Mouse (Mus musculus) MEL (cell line): ENCODE results near the gene Armc10. TPM values are rescaled to one million over a fixed set of nuclear protein-coding genes. Genes with fewer than 3 reads are reported as not detected.

Experiments used
- DNase-seq: peaks from one replicate; pipeline ENCODE4 v3.0.0; 2011; ENCODE audit warnings: low read depth, low spot score
- H3K27ac ChIP-seq: 2 replicates; pipeline ENCODE4 v1.5.1; 2012; ENCODE audit warnings: low read depth, mild to moderate bottlenecking, control low read depth, low read length, moderate library complexity; ENCODE audit not compliant: control insufficient read depth
- H3K27me3 ChIP-seq, 2 experiments: fragments of 150-350 bp in 1 of 2; sonication (generic) in 1 of 2; 2 replicates each; pipeline ENCODE4 v1.6.1; 2012; ENCODE audit warnings: low read length in 2 of 2, mild to moderate bottlenecking in 2 of 2, improper control_type of control experiment in 1 of 2, moderate library complexity in 1 of 2; ENCODE audit not compliant: insufficient read depth in 2 of 2, control insufficient read depth in 1 of 2
- H3K36me3 ChIP-seq, 2 experiments: 2 replicates each; pipeline ENCODE4 v1.6.1; 2012 to 2014; ENCODE audit warnings: low read length in 2 of 2, improper control_type of control experiment in 1 of 2, inconsistent platforms in 1 of 2, mild to moderate bottlenecking in 1 of 2; ENCODE audit not compliant: insufficient read depth in 2 of 2, control insufficient read depth in 1 of 2
- H3K4me1 ChIP-seq, 2 experiments: fragments of 150-350 bp in 1 of 2; sonication (generic) in 1 of 2; 2 replicates each; pipeline ENCODE4 v1.6.1; 2012; ENCODE audit warnings: low read length in 2 of 2, improper control_type of control experiment in 1 of 2, mild to moderate bottlenecking in 1 of 2; ENCODE audit not compliant: insufficient read depth in 2 of 2, control insufficient read depth in 1 of 2
- H3K4me3 ChIP-seq, 2 experiments: fragments of 150-350 bp in 1 of 2; sonication (generic) in 1 of 2; 2 replicates each; pipeline ENCODE4 v1.5.1; 2012; ENCODE audit warnings: low read depth in 2 of 2, low read length in 2 of 2, mild to moderate bottlenecking in 2 of 2, moderate library complexity in 2 of 2, control low read depth in 1 of 2, improper control_type of control experiment in 1 of 2; ENCODE audit not compliant: control insufficient read depth in 1 of 2, insufficient read depth in 1 of 2
- H3K79me2 ChIP-seq: 2 replicates; pipeline ENCODE4 v1.6.1; 2012; ENCODE audit warnings: mild to moderate bottlenecking, low read length, moderate library complexity; ENCODE audit not compliant: control insufficient read depth, poor library complexity, insufficient read depth
- H3K9ac ChIP-seq: 2 replicates; pipeline ENCODE4 v1.6.1; 2012; ENCODE audit warnings: low read depth, mild to moderate bottlenecking, control low read depth, low read length, moderate library complexity; ENCODE audit not compliant: control insufficient read depth, poor library complexity, severe bottlenecking
- H3K9me3 ChIP-seq: fragments of 150-350 bp; sonication (generic); replicated peaks from 2 replicates; pipeline ENCODE4 v1.6.1; 2012; ENCODE audit warnings: mild to moderate bottlenecking, low read length, improper control_type of control experiment, moderate library complexity; ENCODE audit not compliant: insufficient read depth
- CHD2 ChIP-seq: IDR thresholded peaks from 2 replicates; pipeline ENCODE4 v1.6.1; 2011; ENCODE audit warnings: low read length, improper control_type of control experiment
- E2F4 ChIP-seq: IDR thresholded peaks from 2 replicates; pipeline ENCODE4 v1.6.1; 2011; ENCODE audit warnings: low read depth, low read length, improper control_type of control experiment, borderline replicate concordance
- ETS1 ChIP-seq: IDR thresholded peaks from 2 replicates; pipeline ENCODE4 v1.6.1; 2012; ENCODE audit warnings: low read depth, mild to moderate bottlenecking, inconsistent platforms, low read length, improper control_type of control experiment, moderate library complexity
- GABPA ChIP-seq: IDR thresholded peaks from 2 replicates; pipeline ENCODE4 v1.6.1; 2012; ENCODE audit warnings: low read depth, mild to moderate bottlenecking, inconsistent platforms, low read length, improper control_type of control experiment, moderate library complexity
- GATA1 ChIP-seq: IDR thresholded peaks from 2 replicates; pipeline ENCODE4 v1.6.1; 2011; ENCODE audit warnings: low read depth, low read length, improper control_type of control experiment
- MAFK ChIP-seq: IDR thresholded peaks from 2 replicates; pipeline ENCODE4 v1.6.1; 2011; ENCODE audit warnings: low read depth, mild to moderate bottlenecking, low read length, improper control_type of control experiment, borderline replicate concordance
- MAZ ChIP-seq: IDR thresholded peaks from 2 replicates; pipeline ENCODE4 v1.6.1; 2012; ENCODE audit warnings: low read depth, mild to moderate bottlenecking, inconsistent platforms, low read length, improper control_type of control experiment
- MYC ChIP-seq: IDR thresholded peaks from 2 replicates; pipeline ENCODE4 v1.6.1; 2011; ENCODE audit warnings: low read depth, mild to moderate bottlenecking, low read length, improper control_type of control experiment, moderate library complexity
- NELFE ChIP-seq: IDR thresholded peaks from 2 replicates; pipeline ENCODE4 v1.6.1; 2011; ENCODE audit warnings: low read depth, low read length, improper control_type of control experiment
- POLR2A ChIP-seq, 2 experiments: IDR thresholded peaks; 2 replicates each; pipeline ENCODE4 v1.6.1; 2011 to 2012; ENCODE audit warnings: low read length in 2 of 2, mild to moderate bottlenecking in 2 of 2, control low read depth in 1 of 2, improper control_type of control experiment in 1 of 2, low read depth in 1 of 2, moderate library complexity in 1 of 2; ENCODE audit not compliant: control insufficient read depth in 1 of 2, insufficient read depth in 1 of 2, poor library complexity in 1 of 2
- POLR2AphosphoS5 ChIP-seq: IDR thresholded peaks from 2 replicates; pipeline ENCODE4 v1.6.1; 2012; ENCODE audit warnings: low read depth, borderline replicate concordance, mild to moderate bottlenecking, inconsistent platforms, low read length, moderate library complexity, mixed read lengths
- SMC3 ChIP-seq: IDR thresholded peaks from 2 replicates; pipeline ENCODE4 v1.6.1; 2011; ENCODE audit warnings: low read depth, low read length, improper control_type of control experiment
- TAL1 ChIP-seq: IDR thresholded peaks from 2 replicates; pipeline ENCODE4 v1.6.1; 2012; ENCODE audit warnings: mild to moderate bottlenecking, inconsistent platforms, low read length, moderate library complexity, mixed read lengths
- TBP ChIP-seq: IDR thresholded peaks from 2 replicates; pipeline ENCODE4 v1.8.0; 2011; ENCODE audit warnings: low read depth, low read length, improper control_type of control experiment
- UBTF ChIP-seq: IDR thresholded peaks from 2 replicates; pipeline ENCODE4 v1.6.1; 2012; ENCODE audit warnings: low read depth, mild to moderate bottlenecking, inconsistent platforms, low read length, improper control_type of control experiment, moderate library complexity, borderline replicate concordance; ENCODE audit not compliant: insufficient read depth
- USF1 ChIP-seq: IDR thresholded peaks from 2 replicates; pipeline ENCODE4 v1.6.1; 2014; ENCODE audit warnings: low read depth, mild to moderate bottlenecking, inconsistent platforms, low read length, improper control_type of control experiment, moderate library complexity
- USF2 ChIP-seq, 2 experiments: IDR thresholded peaks; 2 replicates each; pipeline ENCODE4 v1.6.1; 2011 to 2012; ENCODE audit warnings: improper control_type of control experiment in 2 of 2, low read length in 2 of 2, borderline replicate concordance in 1 of 2, inconsistent platforms in 1 of 2, low read depth in 1 of 2, mild to moderate bottlenecking in 1 of 2; ENCODE audit not compliant: insufficient read depth in 1 of 2
- ZMIZ1 ChIP-seq: IDR thresholded peaks from 2 replicates; pipeline ENCODE4 v1.6.1; 2012; ENCODE audit warnings: low read depth, mild to moderate bottlenecking, inconsistent platforms, low read length, improper control_type of control experiment, moderate library complexity
- polyA plus RNA-seq, 2 experiments: library from polyadenylated mRNA; stranded (reverse) in 1 of 2; unstranded in 1 of 2; fragments of >175 nt in 1 of 2; fragments of >200 nt in 1 of 2; gene quantifications; 2 replicates each; pipeline versions ENCODE4 v1.2.1 to v1.2.4; 2012; ENCODE audit warnings: low replicate concordance in 2 of 2, low read depth in 1 of 2; ENCODE audit not compliant: insufficient read length in 2 of 2, insufficient read depth in 1 of 2, missing spikeins in 1 of 2
- total RNA-seq: library from RNA; depleted of rRNA; stranded (reverse); fragments of 300-350 nt; gene quantifications from 2 replicates; pipeline ENCODE4 v1.2.3, GENCODE M21; 2012

Armc10 gene
- total and polyA plus RNA-seq, 3 experiments, result 52.2 to 152 (median 60.4) TPM

GRCm38 (mm10) chr5:21687042-21687441 is 41.4 kb downstream of the Armc10 start (continued):
- TF ChIP-seq USF1 (peak; percentile 72; the same call in 1 of the 2 replicates), ETS1 (no peak), NELFE (no peak), MYC (peak; percentile 55; the same call in 1 of the 2 replicates), TBP (peak; percentile 19; the same call in 1 of the 2 replicates), UBTF (no peak), SMC3 (no peak), GABPA (no peak), MAFK (no peak), E2F4 (no peak), MAZ (no peak), USF2 (IDR thresholded peaks at IDR 0.05; ENCODE audit: borderline replicate concordance in 1 of 2, insufficient read depth in 1 of 2, low read depth in 1 of 2, low read length in 2 of 2) (peak in 1 of 2 experiments; percentile 42; a peak in 1 of 4 replicates), GATA1 (peak; percentile 85), POLR2A (IDR thresholded peaks at IDR 0.05; ENCODE audit: control insufficient read depth in 1 of 2, insufficient read depth in 1 of 2, low read depth in 1 of 2, low read length in 2 of 2, poor library complexity in 1 of 2) (no peak), CHD2 (no peak), ZMIZ1 (no peak), TAL1 (0 out of 2 replicates have a peak, but pooled peaks have one; percentile 26), POLR2AphosphoS5 (no peak)
- TF ChIP-seq, all 39 proteins: peak for 11

GRCm38 (mm10) chr5:21692230-21692629 is 46.6 kb downstream of the Armc10 start:
- Histone ChIP-seq H3K27me3 (no peaks in the 10 kb centered on the region), H3K9me3 (no peaks in the 10 kb centered on the region), H3K36me3 (peaks cover 0 to 19% of the 10 kb centered on the region in 2 experiments; a peak in 2 of 4 replicates)
- DNase-seq, result no peak
- TF ChIP-seq USF1 (peak; percentile 59; the same call in 1 of the 2 replicates), GATA1 (no peak)
- TF ChIP-seq, all 39 proteins: peak for 1
- no peak overlapping the region for H3K4me3 ChIP-seq
- peaks cover 9 to 10% of the 10 kb centered on the region in 2 experiments for H3K4me1 ChIP-seq
- H3K27ac ChIP-seq, result no peak overlapping the region
- H3K79me2 ChIP-seq, result no peaks in the 10 kb centered on the region
- no peak overlapping the region for H3K9ac ChIP-seq
